ENCODE assay signal across 31 mouse cellular contexts in the genomic region with DNA sequence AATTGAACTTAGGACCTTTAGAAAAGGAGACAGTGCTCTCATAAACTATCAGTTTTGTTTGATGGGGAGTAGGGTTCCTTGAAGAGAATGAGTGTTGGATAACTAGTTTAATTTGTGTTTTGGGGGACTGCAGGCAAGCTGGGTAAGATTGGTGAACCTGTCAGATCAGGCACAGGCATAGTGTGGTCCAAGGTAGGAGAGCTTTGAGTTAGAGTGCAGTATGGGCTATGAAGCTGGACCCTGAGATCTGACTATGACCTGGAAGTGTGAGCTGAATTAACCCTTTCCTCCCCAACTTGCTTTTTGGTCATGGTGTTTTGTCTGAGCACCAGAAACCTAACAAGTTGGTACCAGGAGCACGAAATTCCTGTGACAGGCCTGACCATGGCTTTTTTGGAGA. TPM values are rescaled to one million over a fixed set of nuclear protein-coding genes. Genes with fewer than 3 reads are reported as not detected.
"Had no signal": no experiment of that assay in that cellular context is flagged by ENCODE, and none has a peak within 500 bp of the region (broad histone marks: within the 10 kb centered on the region; RNA-seq: fewer than 3 reads in every experiment).

No protein-coding gene starts in this region.

- H3K27me3 ChIP-seq: embryonic facial prominence, embryonic 12.5 days; embryonic facial prominence, embryonic 13.5 days; embryonic facial prominence, embryonic 15.5 days; forebrain, embryonic 12.5 days; forebrain, embryonic 13.5 days; forebrain, embryonic 15.5 days had no signal

- DNase-seq: cerebellum, adult 2 months; cerebellum, adult 8-10 months; cerebellum, adult 9-10 months; cerebellum, adult 9-11 months; cerebellum, postnatal 10 days; cerebellum, postnatal 14 days; cerebellum, postnatal 25 days; cerebellum, postnatal 36 days; embryo, embryonic 11 days; forebrain, postnatal 0 days; gastrocnemius, adult 2 months; gastrocnemius, postnatal 10 days; gastrocnemius, postnatal 14 days; gastrocnemius, postnatal 25 days; gastrocnemius, postnatal 36 days; heart, adult 18-20 months; heart, adult 2 months had no signal

- H3K9me3 ChIP-seq: embryonic facial prominence, embryonic 10.5 days; embryonic facial prominence, embryonic 12.5 days; embryonic facial prominence, embryonic 13.5 days; embryonic facial prominence, embryonic 15.5 days; forebrain, embryonic 10.5 days; forebrain, embryonic 12.5 days; forebrain, embryonic 13.5 days; forebrain, embryonic 15.5 days had no signal

- H3K4me1 ChIP-seq: embryonic facial prominence, embryonic 10.5 days; embryonic facial prominence, embryonic 12.5 days; embryonic facial prominence, embryonic 13.5 days; embryonic facial prominence, embryonic 15.5 days; forebrain, embryonic 10.5 days; forebrain, embryonic 12.5 days; forebrain, embryonic 13.5 days; forebrain, embryonic 15.5 days had no signal

- H3K4me3 ChIP-seq: embryonic facial prominence, embryonic 10.5 days; embryonic facial prominence, embryonic 12.5 days; embryonic facial prominence, embryonic 13.5 days; embryonic facial prominence, embryonic 15.5 days; erythroblast, embryonic 14.5 days; forebrain, embryonic 10.5 days; forebrain, embryonic 12.5 days; forebrain, embryonic 13.5 days; forebrain, embryonic 15.5 days; gastrocnemius, adult 2 months; heart, adult 2 months had no signal

- H3K9ac ChIP-seq: embryonic facial prominence, embryonic 12.5 days; embryonic facial prominence, embryonic 13.5 days; embryonic facial prominence, embryonic 15.5 days; forebrain, embryonic 12.5 days; forebrain, embryonic 13.5 days; forebrain, embryonic 15.5 days; forebrain, postnatal 0 days had no signal

- ATAC-seq: forebrain, embryonic 13.5 days; forebrain, embryonic 14.5 days; forebrain, embryonic 15.5 days; forebrain, embryonic 16.5 days; forebrain, postnatal 0 days had no signal

- H3K4me2 ChIP-seq: embryonic facial prominence, embryonic 12.5 days; embryonic facial prominence, embryonic 13.5 days; embryonic facial prominence, embryonic 15.5 days; forebrain, embryonic 12.5 days; forebrain, embryonic 13.5 days; forebrain, embryonic 15.5 days had no signal

- H3K27ac ChIP-seq: embryonic facial prominence, embryonic 10.5 days; embryonic facial prominence, embryonic 12.5 days; embryonic facial prominence, embryonic 13.5 days; embryonic facial prominence, embryonic 15.5 days; forebrain, embryonic 10.5 days; forebrain, embryonic 12.5 days; forebrain, embryonic 13.5 days; forebrain, embryonic 15.5 days; gastrocnemius, adult 2 months; heart, adult 2 months had no signal

RNA-seq across cellular contexts. Expression of gene Gjd3, which starts 31.0 kb away (rescaled TPM):
- total RNA-seq: common myeloid progenitor, adult 5-6 weeks; gastrocnemius, adult 18-20 months; gastrocnemius, adult 2 months; gastrocnemius, adult 8-10 months; gastrocnemius, postnatal 10 days; gastrocnemius, postnatal 14 days; gastrocnemius, postnatal 25 days; gastrocnemius, postnatal 36 days had no signal
- polyA plus RNA-seq: embryonic facial prominence, embryonic 10.5 days; erythroblast, embryonic 14.5 days; forebrain, embryonic 13.5 days had no signal
